Comparison of ENCODE assay signal across 46 mouse cellular contexts in genomic region chr16:48280883-48281282, GRCm38 (mm10). TPM values are rescaled to one million over a fixed set of nuclear protein-coding genes. Genes with fewer than 3 reads are reported as not detected.
"Had no signal": no experiment of that assay in that cellular context is flagged by ENCODE, and none has a peak within 500 bp of the region (broad histone marks: within the 10 kb centered on the region; RNA-seq: fewer than 3 reads in every experiment).

No protein-coding gene starts in this region.

- H3K4me1 ChIP-seq: limb, embryonic 10.5 days; limb, embryonic 12.5 days; limb, embryonic 13.5 days; limb, embryonic 15.5 days; liver, embryonic 15.5 days; lung, embryonic 15.5 days; megakaryocyte, embryonic 14.5 days; midbrain, embryonic 10.5 days; midbrain, embryonic 12.5 days; midbrain, embryonic 13.5 days; midbrain, embryonic 15.5 days; neural tube, embryonic 12.5 days; neural tube, embryonic 13.5 days had no signal

- H3K4me2 ChIP-seq: limb, embryonic 12.5 days; limb, embryonic 13.5 days; limb, embryonic 15.5 days; liver, embryonic 11.5 days; liver, embryonic 12.5 days; liver, embryonic 15.5 days; lung, embryonic 14.5 days; lung, embryonic 15.5 days; midbrain, embryonic 11.5 days; midbrain, embryonic 12.5 days; midbrain, embryonic 13.5 days; midbrain, embryonic 15.5 days; neural tube, embryonic 12.5 days; neural tube, embryonic 13.5 days had no signal

- H3K9ac ChIP-seq: limb, embryonic 12.5 days; limb, embryonic 13.5 days; limb, embryonic 15.5 days; liver, embryonic 12.5 days; liver, embryonic 14.5 days; liver, embryonic 15.5 days; lung, embryonic 14.5 days; lung, embryonic 15.5 days; midbrain, embryonic 12.5 days; midbrain, embryonic 13.5 days; midbrain, embryonic 15.5 days; neural tube, embryonic 12.5 days; neural tube, embryonic 13.5 days had no signal

- H3K4me3 ChIP-seq: left cerebral cortex, adult 2 months; limb, embryonic 10.5 days; limb, embryonic 12.5 days; limb, embryonic 13.5 days; limb, embryonic 15.5 days; liver, embryonic 12.5 days; liver, embryonic 15.5 days; lung, embryonic 15.5 days; megakaryocyte, embryonic 14.5 days; midbrain, embryonic 10.5 days; midbrain, embryonic 12.5 days; midbrain, embryonic 13.5 days; midbrain, embryonic 15.5 days; myocyte; neural tube, embryonic 12.5 days; neural tube, embryonic 13.5 days had no signal

- DNase-seq: left cerebral cortex, postnatal 4 days; liver; lung, adult 18-20 months; lung, adult 2 months; lung, embryonic 14.5 days; lung, postnatal 10 days; lung, postnatal 14 days; lung, postnatal 36 days; lung, postnatal 4 days; midbrain, embryonic 14.5 days had no signal

- H3K36me3 ChIP-seq: limb, embryonic 10.5 days; limb, embryonic 12.5 days; limb, embryonic 13.5 days; limb, embryonic 15.5 days; liver, embryonic 12.5 days; liver, embryonic 15.5 days; lung, embryonic 15.5 days; midbrain, embryonic 10.5 days; midbrain, embryonic 12.5 days; midbrain, embryonic 13.5 days; midbrain, embryonic 15.5 days; neural tube, embryonic 12.5 days; neural tube, embryonic 13.5 days had no signal

- H3K27ac ChIP-seq: left cerebral cortex, adult 2 months; limb, embryonic 10.5 days; limb, embryonic 12.5 days; limb, embryonic 13.5 days; limb, embryonic 15.5 days; liver, embryonic 12.5 days; liver, embryonic 14.5 days; liver, embryonic 15.5 days; lung, embryonic 15.5 days; macrophage; midbrain, embryonic 10.5 days; midbrain, embryonic 12.5 days; midbrain, embryonic 13.5 days; midbrain, embryonic 15.5 days; neural tube, embryonic 12.5 days; neural tube, embryonic 13.5 days had no signal

- H3K9me3 ChIP-seq: limb, embryonic 10.5 days; limb, embryonic 12.5 days; limb, embryonic 13.5 days; limb, embryonic 15.5 days; liver, embryonic 12.5 days; liver, embryonic 15.5 days; lung, embryonic 15.5 days; midbrain, embryonic 10.5 days; midbrain, embryonic 12.5 days; midbrain, embryonic 13.5 days; midbrain, embryonic 15.5 days; neural tube, embryonic 12.5 days; neural tube, embryonic 13.5 days had no signal

- H3K27me3 ChIP-seq: limb, embryonic 12.5 days; limb, embryonic 13.5 days; limb, embryonic 15.5 days; liver, embryonic 12.5 days; liver, embryonic 15.5 days; lung, embryonic 15.5 days; megakaryocyte, embryonic 14.5 days; midbrain, embryonic 12.5 days; midbrain, embryonic 13.5 days; midbrain, embryonic 15.5 days; neural tube, embryonic 12.5 days; neural tube, embryonic 13.5 days had no signal

- ATAC-seq: liver, embryonic 12.5 days; lung, postnatal 0 days; midbrain, embryonic 13.5 days; midbrain, embryonic 15.5 days; midbrain, embryonic 16.5 days had no signal

RNA-seq across cellular contexts. Expression of gene Dppa4, which starts 2.6 kb away (rescaled TPM):
- total RNA-seq: left cerebral cortex, adult 2 months; left cerebral cortex, adult 8-10 months; left cerebral cortex, postnatal 10 days; left cerebral cortex, postnatal 14 days; left cerebral cortex, postnatal 25 days; left cerebral cortex, postnatal 36 days; left cerebral cortex, postnatal 4 days; liver, adult 2 months; megakaryocyte, adult 5-6 weeks; midbrain, postnatal 0 days; monocyte, adult 5-6 weeks had no signal
- polyA plus RNA-seq: limb, embryonic 10.5 days; limb, embryonic 11.5 days; limb, embryonic 12.5 days; limb, embryonic 13.5 days; limb, embryonic 14.5 days; limb, embryonic 15.5 days; liver, adult 2 months; liver, embryonic 14.5 days; liver, embryonic 15.5 days; liver, embryonic 16.5 days; lung, adult 2 months; lung, embryonic 14.5 days; lung, embryonic 15.5 days; lung, embryonic 16.5 days; lung, postnatal 0 days; macrophage; midbrain, embryonic 10.5 days; midbrain, embryonic 11.5 days; midbrain, embryonic 12.5 days; midbrain, embryonic 13.5 days; midbrain, embryonic 14.5 days; midbrain, embryonic 15.5 days; midbrain, embryonic 16.5 days; midbrain, postnatal 0 days; neural tube, embryonic 11.5 days; neural tube, embryonic 12.5 days; neural tube, embryonic 13.5 days had no signal

RNA-seq across cellular contexts. Expression of gene Dppa2, which starts 22.8 kb away (rescaled TPM):
- total RNA-seq: left cerebral cortex, adult 2 months; left cerebral cortex, adult 8-10 months; left cerebral cortex, postnatal 10 days; left cerebral cortex, postnatal 14 days; left cerebral cortex, postnatal 25 days; left cerebral cortex, postnatal 36 days; left cerebral cortex, postnatal 4 days; liver, adult 2 months; megakaryocyte, adult 5-6 weeks; midbrain, postnatal 0 days; monocyte, adult 5-6 weeks had no signal
- polyA plus RNA-seq: limb, embryonic 10.5 days; limb, embryonic 11.5 days; limb, embryonic 12.5 days; limb, embryonic 13.5 days; limb, embryonic 15.5 days; liver, adult 2 months; liver, embryonic 12.5 days; liver, embryonic 14.5 days; liver, embryonic 15.5 days; liver, embryonic 16.5 days; lung, adult 2 months; macrophage; midbrain, embryonic 10.5 days; midbrain, embryonic 11.5 days; midbrain, embryonic 12.5 days; midbrain, embryonic 13.5 days; midbrain, embryonic 14.5 days; midbrain, embryonic 15.5 days; midbrain, embryonic 16.5 days; midbrain, postnatal 0 days; neural tube, embryonic 11.5 days; neural tube, embryonic 12.5 days; neural tube, embryonic 13.5 days had no signal
